Mouse (Mus musculus) left cerebral cortex, adult 8-10 months (tissue): ENCODE data around the gene Esr2. TPM values are rescaled to one million over a fixed set of nuclear protein-coding genes. Genes with fewer than 3 reads are reported as not detected.
"Not testable (repeated sequence)": the region's sequence is repeated elsewhere in the genome, so short reads cannot be mapped to it uniquely, and the experiment has no call there.

Experiments
- DNase-seq, 2 experiments: peaks; one replicate each; pipeline ENCODE4 v3.0.0; 2022; ENCODE audit warnings: low spot score in 2 of 2
- total RNA-seq, 4 experiments: library from RNA; stranded (reverse); gene quantifications; 2 replicates each; pipeline ENCODE4 v1.2.4; 2022

Gene Esr2
- total RNA-seq, 4 experiments from 2014 or later, result 0.33 to 0.63 (median 0.59) TPM

DNA sequence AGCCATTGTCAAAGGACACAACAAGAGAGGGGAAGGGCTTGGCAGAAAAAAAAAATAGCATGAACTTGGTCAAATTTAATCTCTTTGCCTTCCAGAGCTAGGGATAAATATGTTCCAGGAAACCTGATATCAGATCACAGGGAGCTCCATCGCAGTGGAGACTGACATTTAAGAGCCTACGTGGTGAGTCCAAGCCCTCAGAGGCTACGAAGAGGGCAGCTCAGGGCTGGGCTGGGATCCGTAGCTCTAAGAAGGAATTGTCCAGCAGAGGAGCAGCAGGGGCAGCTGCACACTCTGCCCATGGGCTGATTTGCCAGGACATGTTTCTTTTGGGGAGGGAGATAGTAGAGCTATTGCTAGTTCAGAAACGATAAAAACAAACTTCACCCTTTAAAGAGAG, 11.4 kb downstream of the Esr2 start:
- DNase-seq, result no peak

DNA sequence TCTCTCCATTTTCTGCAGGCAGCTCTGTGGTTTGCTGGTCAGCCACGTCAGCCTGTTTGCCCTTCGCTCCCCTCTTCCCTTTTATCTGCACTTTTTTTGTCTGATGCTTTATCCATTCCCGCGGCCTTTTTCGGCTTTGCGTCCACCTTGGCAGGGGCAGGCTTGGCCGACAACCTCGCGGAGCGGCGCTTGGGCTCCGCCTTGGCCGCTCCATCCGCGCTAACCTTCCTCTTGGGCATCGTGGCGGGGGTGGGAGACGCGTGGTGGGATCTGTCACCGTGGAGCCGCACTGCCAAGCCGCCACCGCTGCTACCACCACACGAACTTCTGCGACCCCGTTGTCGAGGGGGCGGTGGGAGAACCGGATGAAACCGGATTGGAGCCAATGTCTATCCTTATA, 24.7 kb downstream of the Esr2 start:
- not testable (repeated sequence) for DNase-seq

DNA sequence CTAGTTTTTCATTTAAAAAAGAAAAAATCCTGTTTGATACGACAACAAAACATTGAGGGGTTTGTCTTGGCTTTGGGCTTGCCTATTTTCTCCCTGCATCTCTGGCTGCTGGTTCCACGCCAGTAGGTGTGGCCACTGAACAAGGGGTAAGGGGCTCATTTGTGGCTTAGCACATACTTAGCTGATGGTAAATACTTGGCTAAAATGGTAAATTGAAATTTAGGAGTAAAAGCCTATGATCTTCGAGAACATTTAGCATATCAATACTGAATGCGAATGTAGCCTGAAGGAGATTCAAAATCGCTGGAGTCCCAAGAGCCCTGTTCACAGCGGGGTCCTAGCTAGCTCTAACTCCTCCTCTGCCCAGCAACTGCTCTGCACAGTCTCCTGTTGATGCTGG, 40.4 kb downstream of the Esr2 start:
- DNase-seq, result no peak

DNA sequence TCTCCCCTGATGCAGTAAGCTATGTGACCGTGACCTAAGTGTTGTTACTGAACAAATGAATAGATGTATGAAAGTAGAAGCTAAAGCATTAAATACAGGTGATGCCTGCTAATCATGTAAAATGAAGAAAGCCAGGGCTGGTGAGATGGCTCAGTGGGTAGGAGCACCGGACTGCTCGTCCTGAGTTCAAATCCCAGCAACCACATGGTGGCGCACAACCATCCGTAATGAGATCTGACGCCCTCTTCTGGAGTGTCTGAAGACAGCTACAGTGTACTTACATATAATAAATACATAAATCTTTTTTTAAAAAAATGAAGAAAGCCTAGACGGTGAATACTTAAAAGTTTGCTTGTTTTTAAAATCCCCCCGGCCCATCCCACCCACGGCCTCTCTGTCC, 44.0 kb downstream of the Esr2 start:
- not testable (repeated sequence) for DNase-seq

DNA sequence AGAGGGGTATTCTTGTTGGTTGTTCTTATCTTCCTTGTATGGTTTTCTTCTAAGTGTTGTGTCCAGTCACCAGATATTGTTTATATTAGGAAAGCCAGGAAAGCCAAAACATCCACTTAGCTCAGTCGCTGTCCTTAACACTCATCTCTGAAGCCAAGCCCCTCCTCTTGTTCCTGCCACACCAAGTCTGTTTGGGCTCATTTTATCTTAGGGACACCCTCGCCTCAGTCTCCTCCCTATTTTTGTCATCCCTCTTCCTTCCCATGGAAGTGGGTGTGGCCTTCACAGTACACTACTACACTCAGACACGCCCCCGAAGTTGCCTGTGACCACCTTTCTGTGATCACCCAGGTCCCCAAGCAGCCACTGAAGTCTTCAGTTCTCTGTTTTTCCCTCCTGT, 44.5 kb downstream of the Esr2 start:
- DNase-seq, result no peak

DNA sequence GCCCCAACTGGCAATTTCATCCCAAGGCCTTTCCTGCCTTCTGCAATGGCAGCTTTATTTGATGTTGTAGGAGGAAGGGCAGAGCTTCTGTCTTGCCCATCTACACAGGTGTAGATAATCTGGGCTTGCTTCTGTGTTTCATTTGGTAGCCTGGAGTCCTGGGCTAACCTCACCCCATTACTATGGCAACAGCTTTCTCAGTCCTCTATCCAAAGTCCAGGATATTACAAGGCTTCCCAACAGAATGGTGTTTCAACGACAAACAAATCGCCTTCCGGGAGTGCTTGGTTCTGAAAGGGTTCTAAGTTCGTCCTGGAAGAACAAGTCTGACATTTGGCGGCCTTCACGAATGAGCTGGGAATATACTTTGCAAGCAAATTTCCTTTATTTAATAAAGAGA, 46.2 kb downstream of the Esr2 start:
- DNase-seq, result no peak

DNA sequence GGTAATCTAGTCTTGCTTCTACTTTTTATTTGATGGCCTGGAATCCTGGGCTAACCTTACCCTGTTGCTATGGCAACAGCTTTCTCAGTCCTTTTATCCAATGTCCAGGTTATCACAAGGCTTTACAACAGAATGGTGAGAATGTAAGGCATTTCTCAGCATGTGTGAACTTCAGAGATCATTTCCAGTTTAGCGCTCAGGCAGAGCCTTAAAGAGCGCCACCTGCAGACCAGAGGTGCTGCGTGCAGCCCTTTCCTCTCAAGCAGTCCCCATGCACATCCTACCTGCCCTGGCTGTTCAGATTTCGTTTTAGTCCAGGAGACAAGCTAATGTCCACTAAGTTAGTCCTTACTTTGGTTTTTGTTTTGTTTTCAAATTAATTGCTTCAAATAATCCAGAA, 46.8 kb downstream of the Esr2 start:
- DNase-seq, result no peak

DNA sequence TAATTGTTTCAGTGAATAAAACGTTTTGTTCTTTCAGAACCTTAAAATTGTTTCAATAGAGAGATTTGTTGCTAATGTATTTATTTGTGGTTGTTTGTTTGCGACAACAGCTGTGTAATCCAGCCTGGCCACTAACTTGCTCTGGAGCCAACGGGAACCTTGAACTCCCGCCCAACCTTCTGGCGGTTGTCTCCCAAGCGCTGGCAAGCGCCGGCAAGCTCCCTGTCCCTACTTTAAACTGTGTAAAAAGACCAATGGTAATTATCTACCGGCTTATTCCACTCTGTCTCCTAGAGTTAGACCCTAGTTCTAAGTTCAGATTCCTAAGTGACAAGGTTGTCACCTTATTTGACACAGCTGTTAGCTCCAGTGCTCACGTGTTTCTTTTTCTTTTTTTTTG, 48.2 kb downstream of the Esr2 start:
- DNase-seq, result no peak

DNA sequence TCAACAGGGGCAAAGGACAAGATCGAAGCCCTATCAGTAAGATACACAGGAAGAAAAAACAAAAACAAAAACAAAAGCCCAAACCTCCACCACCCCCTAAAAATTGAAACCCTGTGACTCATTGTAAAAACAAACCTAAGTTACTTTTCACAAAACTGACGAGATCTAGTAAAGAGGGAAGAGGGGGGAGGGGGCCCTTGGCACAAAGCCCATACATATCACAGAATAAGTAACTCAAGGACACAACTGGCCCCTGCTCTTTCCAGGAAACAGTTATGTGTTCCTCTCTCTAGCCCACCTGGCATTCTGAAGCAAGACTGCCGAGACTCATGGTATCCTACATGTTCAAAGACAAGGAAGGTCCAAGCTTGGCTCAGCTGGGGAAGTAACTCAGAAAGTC, 48.8 kb downstream of the Esr2 start:
- no peak for DNase-seq

DNA sequence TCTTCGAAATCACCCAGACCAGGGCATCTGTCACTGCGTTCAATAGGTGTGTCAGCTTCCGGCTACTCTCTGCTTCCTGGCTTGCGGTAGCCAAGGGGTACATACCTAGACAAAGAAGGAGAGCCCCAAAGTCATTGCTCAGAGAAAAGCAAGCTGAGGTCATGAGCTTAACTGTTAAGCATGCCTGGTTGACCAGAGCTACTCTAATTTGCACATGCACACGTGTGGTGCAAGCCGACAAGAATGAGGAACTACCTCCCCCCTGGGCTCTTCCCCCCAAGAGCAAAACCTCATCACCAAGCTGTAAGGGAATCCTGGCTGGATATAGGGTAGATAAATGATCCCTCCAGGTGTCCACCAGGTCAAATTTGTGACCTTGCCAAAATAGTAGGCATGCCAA, 53.8 kb downstream of the Esr2 start:
- DNase-seq, result no peak

DNA sequence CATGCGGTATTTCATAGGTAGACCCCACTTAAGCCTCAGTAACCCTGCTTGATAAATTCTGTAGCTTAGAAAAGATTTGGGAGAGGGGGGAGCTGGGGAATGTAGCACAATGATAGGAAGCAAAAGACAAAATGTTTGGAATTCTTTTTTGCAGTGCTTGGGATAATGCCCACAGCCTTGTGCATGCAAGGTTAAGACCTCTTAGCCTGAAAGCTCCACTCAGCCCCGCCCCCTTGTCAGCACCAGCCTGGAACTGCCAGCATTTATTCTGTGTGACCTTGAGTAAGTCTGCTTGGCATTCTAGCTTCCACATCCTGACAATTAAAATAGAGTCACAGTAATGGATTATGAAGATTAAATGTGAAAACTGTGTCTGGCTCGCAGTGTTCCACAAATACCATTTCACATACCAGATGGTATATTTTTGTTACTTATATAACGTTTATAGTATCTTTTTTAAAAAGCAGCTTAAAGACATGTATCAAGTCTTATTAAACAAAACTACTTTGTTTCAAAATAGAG, 59.4 kb downstream of the Esr2 start:
- no peak for DNase-seq

DNA sequence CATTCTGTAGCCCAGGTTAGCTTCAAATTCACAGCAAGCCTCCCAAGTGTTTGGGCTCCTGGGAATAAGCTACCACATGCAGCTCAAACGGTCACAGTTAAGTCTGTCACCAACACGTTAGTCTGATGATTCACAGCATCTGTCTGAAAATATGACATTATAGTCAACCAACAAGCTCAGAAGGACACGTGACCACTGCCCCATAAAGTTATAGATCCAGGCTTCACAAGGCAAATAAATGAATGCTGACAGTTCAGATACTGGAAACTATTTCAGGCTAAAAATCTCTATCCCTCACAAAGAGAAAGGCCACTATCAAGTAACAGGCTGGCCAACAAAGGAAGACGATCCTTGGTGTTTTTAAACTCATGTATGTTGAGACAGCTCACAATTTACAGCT, 60.5 kb downstream of the Esr2 start:
- no peak for DNase-seq

DNA sequence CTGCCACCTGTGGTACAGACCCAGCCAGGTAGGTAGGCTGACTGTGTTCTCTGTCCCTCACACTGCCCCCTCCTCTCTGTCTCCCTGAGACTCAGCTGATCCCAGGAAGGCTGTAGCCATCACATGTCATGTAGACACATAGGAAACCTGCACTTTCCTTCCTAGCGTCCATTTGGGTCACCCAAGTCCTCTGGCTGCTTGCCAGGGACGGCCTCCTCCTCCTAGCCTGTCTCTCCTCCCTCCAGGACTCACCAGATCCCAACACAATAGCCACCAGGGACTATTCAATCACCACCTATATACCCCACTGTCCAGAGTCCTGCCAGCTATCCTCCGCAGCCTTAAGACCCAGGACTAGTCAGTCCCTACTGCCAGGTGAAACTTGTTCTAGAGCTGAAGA, 66.0 kb downstream of the Esr2 start:
- DNase-seq, result no peak

DNA sequence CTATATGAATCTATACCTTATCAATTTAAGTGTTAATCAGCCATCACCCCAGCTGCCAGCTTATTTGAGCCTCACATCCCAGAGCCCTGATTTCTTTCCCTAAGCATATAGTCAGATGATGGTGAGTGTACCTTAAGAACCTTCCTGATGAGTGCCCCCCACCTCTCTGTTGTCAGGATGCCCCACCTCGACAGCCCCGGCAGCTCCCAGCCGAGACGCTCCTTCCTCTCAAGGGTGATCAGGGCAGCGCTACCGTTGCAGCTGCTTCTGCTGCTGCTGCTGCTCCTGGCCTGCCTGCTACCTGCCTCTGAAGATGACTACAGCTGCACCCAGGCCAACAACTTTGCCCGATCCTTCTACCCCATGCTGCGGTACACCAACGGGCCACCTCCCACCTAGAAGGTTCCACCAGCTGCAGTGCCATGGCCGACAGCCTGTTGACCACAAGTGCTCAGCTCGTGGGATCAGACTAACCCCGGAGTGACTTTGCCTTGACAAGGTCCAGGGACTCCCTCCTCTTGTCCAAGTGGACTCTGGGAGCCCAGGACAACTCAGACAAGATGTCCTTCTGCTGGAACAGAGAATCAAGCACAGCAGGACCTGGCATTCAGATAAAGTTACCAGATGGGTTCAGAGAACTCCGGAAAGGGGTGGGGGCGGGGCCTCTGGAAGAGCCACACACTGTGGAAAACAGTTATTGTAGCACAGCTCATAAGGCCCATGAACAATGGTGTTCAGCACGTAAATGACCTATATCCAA, 67.2 kb downstream of the Esr2 start:
- DNase-seq, result no peak

DNA sequence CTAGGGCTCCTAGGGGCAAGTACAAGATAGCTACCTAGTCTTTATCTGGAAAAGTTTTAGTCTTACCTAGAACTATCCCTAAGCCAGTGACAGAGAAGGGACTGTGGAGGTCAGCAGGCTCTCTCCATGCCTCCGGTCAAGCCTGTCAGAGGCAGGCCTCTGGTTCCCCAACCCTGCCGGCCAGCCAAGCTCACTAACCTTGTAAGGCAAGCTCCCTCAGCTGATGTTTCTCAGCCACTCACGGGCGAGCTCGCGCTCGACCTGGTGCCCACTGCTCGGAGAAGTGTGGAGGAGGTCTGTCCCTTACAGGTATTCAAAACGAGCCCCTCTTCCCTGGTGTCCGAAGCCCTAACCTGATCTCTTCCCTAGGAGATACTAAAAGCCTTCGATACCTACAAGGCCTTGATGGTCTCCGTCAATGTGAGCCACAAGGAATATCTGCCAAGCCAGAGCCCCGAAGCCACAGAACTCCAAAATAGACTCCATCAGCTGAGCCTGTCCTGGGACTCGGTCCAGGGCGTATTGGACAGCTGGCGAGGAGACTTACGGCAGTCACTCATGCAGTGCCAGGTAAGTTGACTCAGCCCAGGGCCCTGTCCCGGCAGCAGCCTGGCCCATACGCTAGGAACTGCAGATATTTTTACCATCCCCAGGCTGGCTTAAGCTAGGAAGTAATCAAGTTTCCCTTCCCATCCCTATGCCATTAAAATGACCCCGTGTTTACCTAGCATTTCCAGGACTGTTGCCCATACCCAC, 72.3 kb downstream of the Esr2 start:
- no peak for DNase-seq

DNA sequence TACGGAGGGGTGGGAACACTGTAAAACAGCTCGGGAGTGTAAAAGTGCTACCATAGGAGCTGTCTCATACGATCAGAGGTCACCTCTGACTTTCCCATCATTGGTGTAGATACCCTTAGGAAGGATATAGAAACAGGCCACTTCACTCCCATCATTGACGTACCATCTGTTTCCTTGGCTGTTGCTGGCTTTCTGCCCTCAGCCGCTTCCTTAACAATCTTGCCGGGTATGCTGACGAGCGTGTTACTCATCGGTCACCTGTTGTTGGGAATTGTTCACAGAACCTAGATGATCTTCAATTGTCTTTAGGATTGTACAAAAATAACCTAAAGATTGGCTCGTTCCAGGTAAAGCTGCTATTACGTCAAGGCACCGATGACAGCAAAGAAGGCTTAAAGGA, 74.4 kb downstream of the Esr2 start:
- peak in 1 of 2 experiments; percentile 39 for DNase-seq

DNA sequence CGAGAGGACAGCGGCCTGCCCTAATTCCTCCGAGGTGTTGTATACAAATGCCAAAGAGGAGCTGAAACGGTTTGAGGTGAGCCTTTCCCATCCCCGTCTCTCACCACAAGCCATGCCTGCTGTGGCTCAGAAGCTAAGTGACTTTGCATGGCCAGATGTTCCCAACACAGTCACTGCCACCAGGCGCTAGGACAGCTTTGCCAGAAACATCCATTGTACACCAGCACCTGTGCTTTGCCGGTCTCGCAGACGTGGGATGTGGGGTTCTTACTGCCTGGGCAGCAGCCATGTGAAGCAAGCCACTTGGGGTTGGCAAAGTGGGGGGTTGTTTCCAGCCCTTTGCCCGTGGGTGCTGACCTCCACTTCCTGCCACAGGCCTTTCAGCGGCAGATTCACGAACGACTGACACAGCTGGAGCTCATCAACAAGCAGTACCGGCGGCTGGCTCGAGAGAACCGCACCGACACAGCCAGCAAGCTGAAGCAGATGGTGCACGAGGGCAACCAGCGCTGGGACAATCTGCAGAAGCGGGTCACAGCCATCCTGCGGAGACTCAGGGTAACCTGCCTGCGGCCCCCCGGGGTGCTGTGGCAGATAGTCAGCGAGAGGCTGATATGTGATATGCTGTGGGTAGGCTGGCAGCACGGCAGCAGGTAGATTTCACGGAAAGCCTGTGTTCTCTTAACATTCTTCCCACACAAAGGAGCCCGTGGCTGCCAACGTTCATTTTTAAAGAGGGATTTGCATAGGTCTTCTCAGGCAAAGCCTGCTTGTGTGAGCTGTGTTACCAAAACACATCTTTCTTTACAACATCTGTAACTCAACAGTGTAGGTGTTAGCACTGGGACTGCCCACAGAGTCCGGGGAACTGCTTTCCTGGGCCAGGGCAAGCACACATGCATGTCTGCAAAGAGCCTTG, 81.7 kb downstream of the Esr2 start:
- peak in 1 of 2 experiments; percentile 42 for DNase-seq

DNA sequence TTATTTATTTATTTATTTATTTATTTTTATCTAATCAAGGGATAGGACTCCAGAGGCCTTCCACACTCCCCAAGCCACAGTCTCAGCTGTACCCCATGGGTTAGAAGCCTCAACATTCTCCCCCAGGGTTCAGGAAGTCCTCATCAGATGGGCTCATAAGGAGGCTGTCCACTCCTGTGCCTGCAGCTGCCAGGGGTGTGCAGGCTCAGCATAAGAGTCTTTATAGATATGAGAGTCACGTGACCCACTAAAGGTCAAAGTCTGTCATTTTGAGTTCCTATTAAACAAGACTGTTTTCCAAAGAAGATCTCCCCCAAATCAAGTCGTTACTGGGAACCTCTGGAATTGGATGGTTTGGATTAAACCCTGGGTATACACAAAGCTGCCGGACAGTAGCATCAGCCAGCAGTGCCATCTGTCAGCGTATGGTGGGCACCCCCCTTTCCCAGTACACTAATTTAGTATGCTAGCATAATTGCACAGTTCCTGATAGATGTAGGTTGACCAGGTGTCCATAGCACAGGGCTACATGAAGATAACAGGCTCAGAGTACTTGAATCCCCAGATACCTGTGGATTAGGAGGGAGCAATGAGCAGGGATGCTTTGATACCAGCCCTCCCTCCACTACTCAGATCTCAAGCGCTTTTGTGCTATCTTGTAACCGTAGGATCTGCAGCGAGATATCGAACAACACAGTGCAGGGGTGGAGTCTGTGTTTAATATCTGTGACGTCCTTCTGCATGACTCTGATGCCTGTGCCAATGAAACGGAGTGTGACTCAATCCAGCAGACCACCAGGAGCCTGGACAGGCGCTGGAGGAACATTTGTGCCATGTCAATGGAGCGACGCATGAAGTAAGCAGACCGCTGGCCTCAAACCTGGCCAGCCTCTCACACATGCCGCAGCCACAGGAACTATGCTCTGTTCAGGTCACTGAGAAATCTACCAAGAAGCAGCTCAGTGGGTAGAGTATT, 83.2 kb downstream of the Esr2 start:
- no peak for DNase-seq

DNA sequence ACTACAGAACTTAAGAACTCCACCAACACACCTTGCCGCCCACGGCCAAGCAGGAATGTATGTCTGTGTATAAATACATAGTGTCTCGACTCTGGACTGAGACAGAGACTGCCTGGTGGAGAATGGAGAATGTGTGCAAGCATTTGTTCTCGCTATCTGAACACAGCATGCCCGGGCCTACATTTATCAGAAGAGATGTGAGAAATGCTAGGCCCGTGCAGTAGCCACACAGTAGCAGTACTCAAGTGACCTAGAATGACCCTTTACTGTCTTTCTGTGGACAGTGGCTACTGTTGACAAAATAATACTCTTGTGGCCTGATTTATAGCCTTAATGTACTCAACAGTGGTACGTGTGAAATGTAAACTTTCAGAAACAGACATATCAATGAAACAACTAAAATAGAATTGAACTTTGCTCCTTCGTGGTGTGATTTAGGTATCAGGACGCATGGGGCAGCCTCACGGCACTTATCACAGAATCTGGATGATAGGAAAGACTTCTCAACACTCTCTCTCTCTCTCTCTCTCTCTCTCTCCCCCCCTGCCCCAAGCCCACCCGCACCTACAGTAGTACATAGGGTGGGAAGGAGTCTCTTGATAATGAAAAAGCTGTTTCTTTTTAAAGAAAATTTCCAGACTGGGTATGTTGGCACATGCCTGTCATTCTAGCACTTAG, 84.1 kb downstream of the Esr2 start:
- no peak for DNase-seq

DNA sequence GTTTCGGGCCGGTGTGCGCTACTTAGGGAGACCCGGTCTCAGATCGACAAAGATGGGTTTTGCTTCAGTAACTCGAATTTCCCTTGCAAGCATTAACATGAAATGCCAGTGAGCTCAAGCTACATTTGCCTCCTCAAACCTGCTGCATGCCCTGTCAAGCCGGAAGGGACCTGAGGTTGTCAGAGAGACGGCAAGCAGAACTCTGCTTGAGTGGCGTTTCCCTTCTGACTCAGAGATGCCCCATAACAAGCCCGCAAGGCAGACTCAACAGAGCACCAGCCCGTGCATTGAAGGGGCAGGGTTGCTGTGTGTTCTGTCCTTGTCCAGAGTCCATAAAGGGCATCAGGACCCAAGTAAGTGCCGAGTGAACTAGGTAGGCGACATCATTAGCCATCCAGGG, 90.0 kb downstream of the Esr2 start:
- no peak for DNase-seq
